Mouse (Mus musculus) thymus, adult 2 months (tissue): ENCODE data around the gene Minos1.

Experiments
- CTCF ChIP-seq: fragments of 200-500 bp; IDR thresholded peaks from 2 replicates; pipeline ENCODE4 v1.5.1; 2012; ENCODE audit warnings: mild to moderate bottlenecking, control low read depth, low read length, moderate library complexity, borderline replicate concordance; ENCODE audit not compliant: control insufficient read depth, poor library complexity, insufficient read depth; ENCODE audit errors: extremely low read depth
- POLR2A ChIP-seq: fragments of 200-500 bp; IDR thresholded peaks from 2 replicates; pipeline ENCODE4 v1.6.1; 2012; ENCODE audit warnings: mild to moderate bottlenecking, low read length, control low read depth, moderate library complexity; ENCODE audit not compliant: control insufficient read depth, poor library complexity, insufficient read depth; ENCODE audit errors: extremely low read depth

DNA sequence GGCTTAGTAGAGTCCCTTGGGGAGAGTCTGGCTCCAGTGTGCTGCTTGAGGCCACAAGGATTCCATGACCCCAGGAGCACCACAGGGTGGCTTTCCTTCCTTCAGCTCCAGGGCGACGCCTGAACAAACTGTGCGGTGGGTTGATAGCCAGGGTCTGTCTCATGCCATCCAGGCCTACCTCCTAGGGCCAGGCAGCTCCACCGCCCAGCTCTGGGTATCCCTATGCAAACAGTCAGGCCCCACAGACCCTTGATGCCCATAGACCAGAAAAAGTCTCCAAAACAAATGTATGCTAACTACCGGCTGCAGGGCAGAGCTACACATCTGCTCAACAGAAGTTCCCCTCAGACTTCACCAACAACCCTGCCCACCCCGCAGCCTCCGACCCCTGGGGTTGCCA lies 39.8 kb downstream of the Minos1 start:
- TF ChIP-seq POLR2A (no peak), CTCF (no peak)
